Mouse (Mus musculus) olfactory bulb, adult 2 months (tissue): Measurements from ENCODE around the gene Ap2b1.

Source experiments
- CTCF ChIP-seq: fragments of 200-500 bp; IDR thresholded peaks from 2 replicates; pipeline ENCODE4 v1.5.1; 2012; ENCODE audit warnings: low read depth, mild to moderate bottlenecking, low read length, moderate library complexity; ENCODE audit not compliant: insufficient read depth
- POLR2A ChIP-seq: fragments of 200-500 bp; IDR thresholded peaks from 2 replicates; pipeline ENCODE4 v1.6.1; 2012; ENCODE audit warnings: mild to moderate bottlenecking, low read depth, low read length, moderate library complexity; ENCODE audit not compliant: insufficient read depth

DNA sequence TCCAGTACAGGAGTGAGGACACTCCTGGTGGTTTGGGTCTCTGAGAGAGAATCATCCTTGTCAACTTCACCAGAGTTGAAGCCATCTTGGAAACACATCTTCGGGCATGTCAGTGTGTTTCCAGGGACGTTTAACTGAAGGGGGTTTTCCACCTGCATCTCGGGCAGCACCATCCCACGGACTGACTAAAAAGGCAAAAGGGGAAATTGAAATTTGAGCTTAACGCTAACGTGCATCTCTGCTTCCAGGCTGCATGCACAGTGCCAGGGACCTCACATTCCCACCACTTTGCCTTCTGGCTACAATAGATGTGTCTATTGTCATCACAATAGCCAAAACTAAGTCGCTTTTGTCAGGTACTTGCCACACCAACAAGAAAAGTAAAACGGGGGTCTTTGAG, 109.4 kb downstream of the Ap2b1 start:
- no peak for TF ChIP-seq POLR2A
- no peak for TF ChIP-seq CTCF
